Mouse (Mus musculus) heart, adult 10 weeks (tissue): ENCODE results near the gene Gas2l1. TPM values are rescaled to one million over a fixed set of nuclear protein-coding genes. Genes with fewer than 3 reads are reported as not detected.

Experiments used
- polyA plus RNA-seq: library from polyadenylated mRNA; stranded (reverse); fragments of 350-450 nt; fragmentation: Illumina TruSeq; extraction: RNeasy Lipid Tissue Mini Kit (QIAGEN cat#74804); gene quantifications from one replicate; pipeline ENCODE4 v1.2.3, GENCODE M21; 2014; ENCODE audit warnings: low read depth, low replicate concordance

The Gas2l1 gene
- polyA plus RNA-seq, result 21.5 TPM

DNA sequence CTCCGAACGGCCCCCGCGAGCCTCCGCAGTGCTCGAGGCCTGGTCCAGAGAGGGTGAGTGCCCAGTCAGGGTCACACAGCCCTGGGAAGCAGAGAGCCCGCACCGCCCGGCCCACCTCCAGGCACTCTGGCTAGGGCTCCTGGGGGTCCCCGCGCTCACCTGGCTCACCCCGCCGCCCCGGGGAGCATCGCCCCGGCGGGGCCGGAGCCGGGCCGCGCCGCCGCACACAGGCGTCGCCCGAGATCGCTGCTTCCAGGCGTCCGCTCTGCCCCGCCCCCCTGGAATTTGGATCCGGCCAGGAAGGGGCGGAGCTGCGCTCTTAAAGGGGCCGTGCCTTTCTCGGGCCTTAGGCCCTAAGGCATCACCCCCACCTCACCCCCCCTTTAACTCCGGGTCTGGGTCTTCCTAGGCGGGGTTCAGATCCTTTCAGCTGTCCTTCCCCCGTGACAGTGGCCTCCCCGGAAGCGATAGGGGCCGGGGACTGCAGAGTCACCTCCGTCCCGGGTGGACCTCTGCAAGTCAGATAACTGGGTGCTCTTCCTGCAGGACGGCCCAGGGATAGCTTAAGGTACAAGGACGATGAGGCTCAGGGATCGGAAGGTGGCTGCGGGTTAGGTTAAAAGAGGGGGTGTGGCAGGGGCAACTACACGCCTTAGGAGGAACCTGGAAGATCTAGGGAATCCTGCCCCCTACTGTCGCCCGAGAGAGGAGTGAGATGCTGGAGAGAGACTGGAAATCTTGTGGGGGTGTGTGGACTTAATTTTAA lies at the start of gene Gas2l1:
TSS of gene Gas2l1 (minus strand) at position 272 of the 766 bp plus-strand sequence.

DNA sequence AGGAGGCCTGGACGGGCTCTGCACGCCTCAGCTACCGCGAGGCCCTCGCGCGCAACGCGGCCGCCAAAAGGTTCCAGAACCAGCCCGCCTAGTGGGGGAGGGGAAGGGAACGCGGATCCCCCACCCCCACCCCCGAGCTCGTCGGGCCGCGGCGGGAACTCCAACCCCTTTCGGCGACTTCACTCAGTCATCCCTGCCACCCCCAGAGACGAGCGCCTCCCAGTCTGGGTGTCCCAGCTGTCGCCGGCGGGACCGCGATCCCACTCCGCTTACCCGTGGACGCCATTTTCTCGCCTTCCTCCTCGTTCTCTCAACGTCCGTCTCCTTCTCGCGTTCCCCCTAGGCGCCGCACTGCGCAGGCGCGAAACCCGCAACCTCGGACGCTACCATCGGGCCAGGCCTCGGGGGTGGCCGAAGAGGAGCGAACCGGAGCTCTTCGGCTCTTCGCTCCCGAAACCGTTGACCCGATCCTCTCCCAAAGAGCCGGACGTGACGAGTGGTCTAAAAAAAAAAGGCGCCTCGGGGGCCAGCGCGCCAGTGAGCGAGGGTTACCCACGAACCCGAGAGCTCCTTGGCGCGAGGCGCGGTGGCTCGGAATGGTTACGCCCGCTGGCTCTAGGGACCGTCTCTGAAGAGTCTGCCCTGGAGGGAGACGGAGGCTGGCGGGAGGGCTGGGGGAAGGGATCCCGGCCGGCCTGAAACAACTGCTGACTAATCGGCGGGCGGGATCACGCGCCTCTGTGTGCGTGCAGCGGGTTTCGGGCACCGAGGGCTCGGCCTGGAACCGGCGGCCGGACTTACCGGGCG lies 33.8 kb upstream of the Gas2l1 start, which contains the start of the genes Rhbdd3 and Ewsr1:
TSS of gene Rhbdd3 (plus strand) at position 191 of the 807 bp plus-strand sequence.
TSS of gene Ewsr1 (minus strand) at position 531 of the 807 bp plus-strand sequence.

DNA sequence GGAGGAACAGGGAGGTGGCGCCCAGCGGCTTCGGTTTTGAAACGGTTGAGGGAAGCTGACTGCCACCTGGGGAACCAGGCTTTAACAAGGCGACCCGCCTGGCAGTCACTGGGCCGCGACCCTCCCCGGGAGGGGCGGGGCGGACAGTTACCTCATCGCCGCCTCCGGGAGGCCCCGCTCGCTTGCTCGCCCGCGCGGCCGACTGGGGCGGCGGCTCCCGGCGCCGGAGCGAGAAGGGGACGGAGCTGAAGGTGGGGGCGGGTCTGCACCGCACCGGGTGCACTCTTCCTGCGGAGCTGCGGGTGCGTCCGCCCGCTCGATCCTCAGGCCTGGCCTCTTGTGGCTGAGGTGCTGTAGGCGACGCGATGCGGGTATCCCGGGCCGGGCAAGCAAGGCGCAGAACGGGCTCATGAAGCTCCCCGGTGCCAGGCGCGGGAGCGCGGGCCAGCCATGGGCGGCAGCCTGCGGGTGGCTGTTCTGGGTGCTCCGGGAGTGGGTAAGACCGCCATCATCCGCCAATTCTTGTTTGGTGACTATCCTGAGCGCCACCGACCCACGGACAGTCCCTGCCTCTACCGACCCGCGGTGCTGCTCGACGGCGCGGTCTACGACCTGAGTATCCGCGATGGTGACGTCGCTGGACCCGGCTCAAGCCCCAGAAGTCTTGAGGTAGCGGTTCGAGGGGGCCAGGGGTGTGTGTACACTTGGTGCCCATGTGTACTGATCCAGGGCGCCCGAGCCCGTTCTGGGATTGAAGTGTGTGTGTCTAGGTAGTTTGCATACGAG lies 7.1 kb downstream of the Gas2l1 start, which contains the start of gene Rasl10a:
TSS of gene Rasl10a (plus strand) at position 273 of the 786 bp plus-strand sequence.

Other genes starting within 250 kb of the Gas2l1 start
- gene Nf2, start 215.8 kb downstream of the Gas2l1 start, polyA plus RNA-seq, result 83.4 TPM
- gene Nipsnap1, start 191.4 kb downstream of the Gas2l1 start, polyA plus RNA-seq, result 1.2 TPM
- gene Thoc5, start 170.0 kb downstream of the Gas2l1 start, polyA plus RNA-seq, result 19.3 TPM
- not detected for gene Nefh, start 117.3 kb downstream of the Gas2l1 start, polyA plus RNA-seq
- gene Ap1b1, start 78.5 kb downstream of the Gas2l1 start, polyA plus RNA-seq, result 41.9 TPM
- 5.3 TPM for gene Rasl10a, start 7.2 kb downstream of the Gas2l1 start, polyA plus RNA-seq
- gene Rhbdd3, start 33.6 kb upstream of the Gas2l1 start, polyA plus RNA-seq, result 28.7 TPM
- 190 TPM for gene Ewsr1, start 33.9 kb upstream of the Gas2l1 start, polyA plus RNA-seq
- gene Emid1, start 86.9 kb upstream of the Gas2l1 start, polyA plus RNA-seq, result 1.4 TPM
- gene Kremen1, start 196.2 kb upstream of the Gas2l1 start, polyA plus RNA-seq, result 81.3 TPM